Mouse (Mus musculus) left cerebral cortex, postnatal 4 days (tissue): Measurements from ENCODE around the gene Nanos3. TPM values are rescaled to one million over a fixed set of nuclear protein-coding genes. Genes with fewer than 3 reads are reported as not detected.

Experiments used
- DNase-seq: peaks from one replicate; pipeline ENCODE4 v3.0.0-alpha.2; 2022
- intact Hi-C: fragments of 180-260 bp; cut with DNase I; formaldehyde crosslinking; loops from one replicate; pipeline ENCODE4 v1.15.1; 2025
- total RNA-seq, 2 experiments: library from RNA; stranded (reverse); gene quantifications; 2 replicates each; pipeline ENCODE4 v1.2.3; 2021

Gene Nanos3
- total RNA-seq, 2 experiments from 2014 or later = 8.1 to 11.4 TPM

GRCm38 (mm10) chr8:84202466-84202865, 17.4 kb upstream of the Nanos3 start:
- intact Hi-C loops = no loop called here
- no peak for DNase-seq

- peak; percentile 35 for DNase-seq
- intact Hi-C loops = no loop called here
These were observed 16.7 kb upstream of the Nanos3 start for GRCm38 (mm10) chr8:84201545-84202245.

GRCm38 (mm10) chr8:84200652-84201544, 15.9 kb upstream of the Nanos3 start:
- intact Hi-C loops = no loop called here
- DNase-seq = peak; percentile 40

- DNase-seq = peak; percentile 54
- intact Hi-C loops = no loop called here
These were observed 15.1 kb upstream of the Nanos3 start for GRCm38 (mm10) chr8:84200126-84200555.

- DNase-seq = no peak
- intact Hi-C loops = no loop called here
These were observed 14.5 kb upstream of the Nanos3 start for GRCm38 (mm10) chr8:84199348-84200125.

GRCm38 (mm10) chr8:84198871-84199270, 13.9 kb upstream of the Nanos3 start:
- intact Hi-C loops = no loop called here
- no peak for DNase-seq

- DNase-seq = peak; percentile 74
- intact Hi-C loops = no loop called here
These were observed 13.1 kb upstream of the Nanos3 start for GRCm38 (mm10) chr8:84197922-84198774.

GRCm38 (mm10) chr8:84197141-84197921, 12.3 kb upstream of the Nanos3 start:
- DNase-seq = peak; percentile 80
- intact Hi-C loops = no loop called here

GRCm38 (mm10) chr8:84194224-84194743, 9.3 kb upstream of the Nanos3 start:
- intact Hi-C loops = no loop called here
- no peak for DNase-seq

- intact Hi-C loops = no loop called here
These were observed 8.5 kb upstream of the Nanos3 start for GRCm38 (mm10) chr8:84193566-84193965.

GRCm38 (mm10) chr8:84193161-84193560, 8.1 kb upstream of the Nanos3 start:
- DNase-seq = no peak
- intact Hi-C loops = no loop called here

More at GRCm38 (mm10) chr8:84193566-84193965, 8.5 kb upstream of the Nanos3 start:
- no peak for DNase-seq

- DNase-seq = peak; percentile 72
- intact Hi-C loops = no loop called here
These were observed 7.5 kb upstream of the Nanos3 start for GRCm38 (mm10) chr8:84192555-84192954.

GRCm38 (mm10) chr8:84192023-84192422, 7.0 kb upstream of the Nanos3 start:
- DNase-seq = peak; percentile 29
- intact Hi-C loops = no loop called here

GRCm38 (mm10) chr8:84190191-84190867, 5.3 kb upstream of the Nanos3 start:
- intact Hi-C loops = no loop called here
- DNase-seq = no peak

GRCm38 (mm10) chr8:84189603-84190002, 4.6 kb upstream of the Nanos3 start:
- intact Hi-C loops = loop anchor here (10.0 kb wide), 1 partner anchor 175 kb away; the partner anchor contains the start of gene 2210011C24Rik
- no peak for DNase-seq

GRCm38 (mm10) chr8:84188671-84189070, 3.7 kb upstream of the Nanos3 start:
- DNase-seq = no peak
- intact Hi-C loops = loop anchor here (10.0 kb wide), 1 partner anchor 174 kb away; the partner anchor contains the start of gene 2210011C24Rik

GRCm38 (mm10) chr8:84187065-84187755, 2.2 kb upstream of the Nanos3 start:
- peak; percentile 55 for DNase-seq

More at GRCm38 (mm10) chr8:84187065-84187755, 2.2 kb upstream of the Nanos3 start:
- intact Hi-C loops = loop anchor here (2.0 to 10.0 kb wide), 2 partner anchors 24 to 172 kb away; partner anchors contain the start of gene 2210011C24Rik
